Mouse (Mus musculus) small intestine, adult 2 months (tissue): ENCODE measurements around the gene Sptb.

Experiments
- CTCF ChIP-seq: fragments of 200-500 bp; IDR thresholded peaks from 2 replicates; pipeline ENCODE4 v1.5.1; 2012; ENCODE audit warnings: low read depth, mild to moderate bottlenecking, control low read depth, inconsistent platforms, low read length, moderate library complexity, mixed read lengths; ENCODE audit not compliant: insufficient replicate concordance, insufficient read length; ENCODE audit errors: extremely low read depth
- POLR2A ChIP-seq: fragments of 200-500 bp; IDR thresholded peaks from 2 replicates; pipeline ENCODE4 v1.6.1; 2012; ENCODE audit warnings: low read depth, mild to moderate bottlenecking, control low read depth, inconsistent platforms, low read length, moderate library complexity

GRCm38 (mm10) chr12:76677068-76677467, 33.3 kb downstream of the Sptb start:
- TF ChIP-seq CTCF = no peak
- no peak for TF ChIP-seq POLR2A
